Mouse (Mus musculus): ENCODE data around the gene Txnrd1.
A peak's percentile ranks its signal among the peaks of the same experiment; 100 is the strongest.

Txnrd1 gene

GRCm38 (mm10) chr10:82833926-82834325 is at the start of gene Txnrd1:
TSS of gene Txnrd1 (plus strand) at chr10:82833951.
- no peak for DNase-seq (ENCODE audit: low spot score in 2 of 2)

DNA sequence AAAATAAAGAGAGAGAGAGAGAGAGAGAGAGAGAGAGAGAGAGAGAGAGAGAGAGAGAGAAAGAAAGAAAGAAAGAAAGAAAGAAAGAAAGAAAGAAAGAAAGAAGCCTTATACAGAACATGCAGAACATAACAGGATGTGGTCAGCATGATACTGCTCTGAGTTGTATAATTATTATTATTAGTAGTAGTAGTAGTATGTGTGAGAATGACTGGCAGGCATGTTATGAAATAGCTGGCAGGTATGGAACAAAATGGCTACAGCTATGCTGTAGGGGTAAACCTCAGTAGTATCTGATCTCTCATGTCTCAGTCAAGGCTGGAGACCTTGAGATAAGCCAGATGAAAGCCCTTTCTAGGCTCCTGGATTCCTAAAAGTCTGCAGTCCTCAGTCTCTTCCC is 44.6 kb upstream of the Txnrd1 start:
- DNase-seq (ENCODE audit: low spot score in 2 of 2) = no peak

DNA sequence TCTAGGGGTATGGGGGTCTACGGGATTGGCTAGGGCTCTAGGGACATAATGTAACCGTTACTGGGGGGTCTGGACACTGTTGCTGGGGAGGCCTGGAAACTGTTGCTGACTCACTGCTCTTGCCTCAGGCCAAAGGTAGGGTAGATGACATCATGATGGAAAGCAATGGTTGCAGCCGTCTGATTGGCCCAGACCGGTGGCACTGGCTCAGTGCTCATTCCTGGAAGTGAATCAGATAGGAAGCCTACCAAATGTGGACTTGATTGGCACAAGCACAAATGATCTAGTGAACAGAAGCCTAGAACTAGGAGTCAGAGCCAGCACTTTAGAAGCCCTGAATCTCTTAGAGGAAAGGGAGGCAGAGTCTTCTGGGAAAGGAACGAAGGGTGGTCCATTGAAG is 43.2 kb upstream of the Txnrd1 start:
- no peak for DNase-seq (ENCODE audit: low spot score in 2 of 2)

- no peak for DNase-seq (ENCODE audit: low spot score in 2 of 2)
Measured at GRCm38 (mm10) chr10:82791713-82792112, 42.0 kb upstream of the Txnrd1 start.

GRCm38 (mm10) chr10:82792311-82792710 is 41.4 kb upstream of the Txnrd1 start:
- DNase-seq (ENCODE audit: low spot score in 2 of 2) = no peak

GRCm38 (mm10) chr10:82795071-82795731 is 38.5 kb upstream of the Txnrd1 start:
- peak in 1 of 2 experiments; percentile 42 for DNase-seq (ENCODE audit: low spot score in 2 of 2)

DNA sequence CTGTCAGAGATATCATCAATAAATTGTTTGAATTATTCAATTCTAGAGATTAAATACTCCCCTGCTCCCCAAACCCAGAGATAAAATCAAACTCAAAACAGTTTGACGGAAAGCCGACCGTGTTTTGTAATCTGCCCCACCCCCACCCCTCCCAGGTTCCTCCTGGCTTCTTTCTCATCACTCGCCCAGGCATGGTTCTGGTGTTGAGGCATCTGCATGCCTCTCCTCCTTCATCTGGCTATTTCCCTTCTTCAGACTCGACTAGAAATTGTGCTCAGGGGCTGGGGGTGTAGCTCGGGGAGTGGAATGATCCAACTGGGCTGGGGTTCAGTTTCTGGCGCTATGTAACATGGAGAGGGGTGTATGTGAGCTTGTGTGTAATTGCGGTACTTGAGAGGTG is 38.0 kb upstream of the Txnrd1 start:
- no peak for DNase-seq (ENCODE audit: low spot score in 2 of 2)

DNA sequence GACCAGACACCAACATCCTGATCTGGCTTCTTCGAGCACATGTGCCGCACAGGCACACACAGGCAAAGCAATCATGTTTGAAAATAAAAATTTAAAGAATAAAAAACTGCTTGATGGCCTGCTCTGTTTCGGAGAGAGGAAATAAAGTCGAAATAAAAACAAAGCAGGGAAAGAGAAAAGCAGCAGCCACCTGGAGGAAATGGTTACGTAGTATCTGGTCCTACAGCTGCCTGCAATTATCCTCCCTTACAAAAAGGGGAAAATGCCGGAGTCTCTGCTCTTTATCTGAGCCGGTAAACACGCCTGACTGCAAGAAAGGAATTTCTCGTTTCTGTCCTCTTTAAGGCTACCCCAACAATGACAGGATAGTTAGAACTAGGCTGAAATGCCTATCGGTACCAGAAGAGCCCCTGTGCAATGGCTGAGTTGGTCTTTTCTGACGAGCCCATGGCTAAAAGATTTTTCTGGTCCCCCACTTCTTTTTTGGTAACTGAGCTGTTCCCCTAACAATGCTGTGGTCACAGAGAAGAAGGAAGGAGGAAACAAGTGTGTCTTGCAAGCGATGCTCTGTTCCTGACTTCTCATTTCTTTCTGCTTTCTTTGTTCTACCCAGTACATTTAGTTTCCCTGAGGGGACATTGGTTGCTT is 37.2 kb upstream of the Txnrd1 start:
- DNase-seq (ENCODE audit: low spot score in 2 of 2) = no peak

DNA sequence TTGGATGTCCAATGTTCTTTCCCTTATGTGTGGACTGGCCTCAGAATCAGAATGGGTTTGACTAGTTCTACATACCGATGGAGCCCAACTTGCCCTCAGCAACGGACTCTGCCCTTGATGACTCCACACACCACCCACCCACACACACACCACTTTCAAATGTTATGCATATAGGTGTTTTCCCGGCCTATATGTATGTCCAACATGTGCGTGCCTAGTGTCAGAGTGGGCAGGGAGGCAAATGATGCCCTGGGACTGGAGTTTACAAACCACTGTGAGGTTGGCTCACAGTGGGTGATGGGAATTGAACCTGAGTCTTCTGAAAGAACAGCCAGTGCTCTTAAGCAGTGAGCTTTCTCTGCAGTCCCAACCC is 36.6 kb upstream of the Txnrd1 start:
- no peak for DNase-seq (ENCODE audit: low spot score in 2 of 2)

- no peak for DNase-seq (ENCODE audit: low spot score in 2 of 2)
Measured at GRCm38 (mm10) chr10:82798312-82798933, 35.3 kb upstream of the Txnrd1 start.

GRCm38 (mm10) chr10:82800094-82800493 is 33.7 kb upstream of the Txnrd1 start:
- DNase-seq (ENCODE audit: low spot score in 2 of 2) = no peak

GRCm38 (mm10) chr10:82804396-82804795 is 29.4 kb upstream of the Txnrd1 start:
- DNase-seq (ENCODE audit: low spot score in 2 of 2) = no peak

DNA sequence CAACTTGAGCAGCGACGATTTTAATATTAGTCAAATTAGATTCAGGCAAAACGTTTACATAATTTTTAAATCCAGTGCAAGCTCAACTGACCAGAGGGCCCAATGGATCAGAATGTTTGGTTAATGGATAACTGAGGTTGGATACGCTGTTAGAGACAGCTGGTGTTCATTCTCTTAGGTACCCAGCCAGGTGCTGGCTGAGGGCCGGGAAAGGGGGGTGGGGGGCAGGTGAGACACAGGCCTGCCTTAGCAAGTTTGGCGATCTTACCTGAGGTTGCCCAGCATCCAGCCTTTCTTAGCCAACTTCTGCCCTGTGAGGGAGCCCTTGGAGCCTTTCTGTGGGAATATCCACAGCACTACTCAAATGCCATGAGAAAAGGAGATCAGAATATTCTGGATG is 28.6 kb upstream of the Txnrd1 start:
- DNase-seq (ENCODE audit: low spot score in 2 of 2) = no peak

- no peak for DNase-seq (ENCODE audit: low spot score in 2 of 2)
Measured at GRCm38 (mm10) chr10:82806414-82806813, 27.3 kb upstream of the Txnrd1 start.

DNA sequence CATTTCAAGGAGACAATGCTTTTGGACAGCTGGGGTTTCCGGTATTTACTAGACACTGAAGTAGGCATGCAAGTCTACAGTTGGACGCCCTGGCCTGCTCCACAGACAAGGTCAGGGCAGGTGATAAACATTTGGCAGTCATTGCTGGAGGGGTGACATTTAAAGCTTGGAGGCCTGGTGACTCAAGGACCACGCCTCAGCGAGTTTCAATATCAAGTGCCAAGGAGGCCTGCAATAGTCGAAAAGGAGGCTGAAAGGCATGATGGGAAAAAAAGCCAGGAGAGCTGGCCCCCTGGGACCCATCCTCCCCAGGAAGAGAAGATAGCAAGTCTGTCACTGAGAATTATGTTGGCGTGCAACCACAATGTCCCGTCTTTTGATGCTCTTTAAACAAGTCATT is 26.5 kb upstream of the Txnrd1 start:
- no peak for DNase-seq (ENCODE audit: low spot score in 2 of 2)

GRCm38 (mm10) chr10:82808155-82808554 is 25.6 kb upstream of the Txnrd1 start:
- DNase-seq (ENCODE audit: low spot score in 2 of 2) = no peak

GRCm38 (mm10) chr10:82808891-82809290 is 24.9 kb upstream of the Txnrd1 start:
- DNase-seq (ENCODE audit: low spot score in 2 of 2) = no peak

DNA sequence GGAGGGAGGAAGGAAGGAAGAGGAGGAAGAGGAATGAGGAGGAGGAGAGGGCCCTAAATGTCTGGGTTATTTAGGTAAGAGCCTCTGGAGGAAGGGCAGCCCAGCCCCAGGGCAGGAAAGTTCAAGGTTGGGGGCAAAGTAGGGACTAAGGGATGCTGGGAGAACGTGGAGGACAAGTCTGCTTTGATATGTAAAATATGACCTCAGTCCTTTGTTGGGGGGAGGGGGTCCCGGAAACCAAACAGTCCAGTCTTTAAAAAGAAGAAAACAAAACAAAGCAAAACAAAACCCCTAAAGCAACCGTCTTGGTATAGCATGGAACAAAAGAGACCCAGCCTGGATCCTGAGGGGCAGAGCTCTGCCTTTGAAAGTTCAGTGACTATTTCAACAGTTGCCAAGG is 24.4 kb upstream of the Txnrd1 start:
- DNase-seq (ENCODE audit: low spot score in 2 of 2) = no peak

GRCm38 (mm10) chr10:82811855-82812431 is 21.8 kb upstream of the Txnrd1 start:
- peak; percentile 71 to 86 for DNase-seq (ENCODE audit: low spot score in 2 of 2)

DNA sequence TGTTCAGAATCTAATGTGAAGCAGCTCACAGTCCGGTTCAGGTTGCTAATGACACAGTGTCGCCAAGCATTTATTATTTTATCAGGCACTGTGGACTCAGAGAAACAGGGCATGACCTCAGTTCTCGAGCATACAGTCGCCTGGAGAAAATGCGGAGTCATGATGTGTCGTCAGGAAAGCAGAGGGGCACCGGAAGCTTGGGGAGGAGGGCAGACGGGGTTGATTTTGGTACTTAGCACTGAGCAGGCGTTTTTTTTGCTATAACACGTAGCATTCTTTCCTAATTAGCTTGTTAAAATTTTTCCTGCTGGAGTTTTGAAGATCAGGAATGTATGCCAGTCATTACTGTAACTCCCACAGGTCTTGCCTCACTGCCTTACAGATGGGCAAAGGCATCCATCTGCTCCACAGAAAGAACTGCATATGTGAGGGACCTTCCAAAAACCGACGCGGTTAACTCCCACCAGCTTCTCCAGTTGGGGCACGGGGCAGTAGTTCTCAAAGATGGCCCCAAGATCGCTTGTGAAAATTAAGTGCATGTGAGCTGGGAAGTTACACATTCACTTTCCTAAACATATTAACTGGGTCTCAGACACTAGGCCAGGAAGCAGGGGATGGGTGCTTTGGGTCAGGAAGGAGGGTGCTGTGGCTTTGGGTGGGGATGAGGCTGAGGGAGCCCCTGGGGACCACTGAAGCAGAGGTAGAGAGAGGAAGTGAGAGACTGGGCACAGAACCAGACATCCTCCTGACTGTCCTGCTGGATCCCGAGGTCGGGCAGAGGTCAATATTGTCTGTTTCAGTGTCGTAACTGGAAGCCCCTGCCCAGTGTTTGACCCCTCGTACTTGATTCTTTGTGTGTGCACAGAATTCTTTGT is 19.4 kb upstream of the Txnrd1 start:
- no peak for DNase-seq (ENCODE audit: low spot score in 2 of 2)

GRCm38 (mm10) chr10:82816441-82816840 is 17.3 kb upstream of the Txnrd1 start:
- DNase-seq (ENCODE audit: low spot score in 2 of 2) = no peak

DNA sequence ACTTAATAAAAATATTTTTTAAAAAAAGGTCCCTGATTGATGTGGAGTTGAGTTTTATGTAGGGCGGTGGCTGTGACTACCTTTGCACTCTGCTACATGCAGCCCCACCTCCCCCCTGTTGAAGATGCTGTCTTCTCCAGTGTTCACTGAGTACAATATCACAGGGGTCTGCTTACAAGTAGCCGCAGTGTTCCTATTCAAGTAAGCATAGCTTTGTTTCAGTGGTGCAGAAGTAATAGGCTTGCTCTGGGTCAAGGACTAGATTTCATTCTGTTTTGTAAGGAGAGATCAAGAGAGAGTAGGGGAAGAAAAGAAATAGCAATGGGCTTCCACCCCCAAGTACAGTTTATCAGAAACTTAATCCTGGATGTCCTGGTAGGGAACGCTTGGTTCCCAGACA is 16.2 kb upstream of the Txnrd1 start:
- no peak for DNase-seq (ENCODE audit: low spot score in 2 of 2)
